Mouse (Mus musculus): ENCODE results near the gene Vhl.
"Not testable (repeated sequence)": the region's sequence is repeated elsewhere in the genome, so short reads cannot be mapped to it uniquely, and the experiment has no call there.

Vhl gene

GRCm38 (mm10) chr6:113661353-113662241 is 37.8 kb downstream of the Vhl start:
- no peak for DNase-seq (ENCODE audit: low read depth, low spot score)

DNA sequence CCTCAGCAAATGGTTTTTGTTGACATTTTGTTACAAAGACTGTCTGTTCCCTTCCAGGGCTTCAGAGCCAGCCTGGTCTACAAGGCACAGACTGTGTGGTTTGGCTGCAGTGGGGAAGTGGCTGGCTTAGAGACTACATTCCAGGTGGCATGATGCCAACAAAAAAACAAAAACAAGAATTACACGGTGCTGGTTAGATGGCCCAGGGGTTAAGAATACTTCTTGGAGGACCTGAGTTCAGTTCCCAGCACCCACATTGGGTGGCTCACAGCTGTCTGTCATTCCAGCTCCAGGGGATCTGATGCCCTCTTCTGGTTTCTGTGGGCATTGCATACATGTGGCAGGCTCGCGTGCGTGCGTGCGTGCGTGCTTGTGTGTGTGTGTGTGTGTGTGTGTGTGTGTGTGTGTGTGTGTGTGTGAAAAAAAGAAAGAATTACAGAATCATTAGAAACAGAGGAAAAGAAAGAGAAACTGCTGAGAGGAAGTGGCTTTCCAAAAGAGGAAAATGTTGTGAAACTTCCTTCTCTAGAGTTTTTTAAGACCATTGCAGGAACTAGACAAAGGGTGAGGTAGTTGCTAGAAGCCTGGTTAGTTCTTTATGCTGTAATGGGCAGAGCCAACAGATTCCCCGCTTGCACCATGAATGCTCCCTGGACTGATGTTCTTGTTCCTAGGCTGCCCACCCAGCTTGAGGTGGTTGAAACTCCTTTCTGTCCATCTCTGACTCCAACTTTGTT is 39.4 kb downstream of the Vhl start:
- DNase-seq (ENCODE audit: low read depth, low spot score), result no peak

- no peak for DNase-seq (ENCODE audit: low read depth, low spot score)
Observed at GRCm38 (mm10) chr6:113664305-113664704, 40.5 kb downstream of the Vhl start.

DNA sequence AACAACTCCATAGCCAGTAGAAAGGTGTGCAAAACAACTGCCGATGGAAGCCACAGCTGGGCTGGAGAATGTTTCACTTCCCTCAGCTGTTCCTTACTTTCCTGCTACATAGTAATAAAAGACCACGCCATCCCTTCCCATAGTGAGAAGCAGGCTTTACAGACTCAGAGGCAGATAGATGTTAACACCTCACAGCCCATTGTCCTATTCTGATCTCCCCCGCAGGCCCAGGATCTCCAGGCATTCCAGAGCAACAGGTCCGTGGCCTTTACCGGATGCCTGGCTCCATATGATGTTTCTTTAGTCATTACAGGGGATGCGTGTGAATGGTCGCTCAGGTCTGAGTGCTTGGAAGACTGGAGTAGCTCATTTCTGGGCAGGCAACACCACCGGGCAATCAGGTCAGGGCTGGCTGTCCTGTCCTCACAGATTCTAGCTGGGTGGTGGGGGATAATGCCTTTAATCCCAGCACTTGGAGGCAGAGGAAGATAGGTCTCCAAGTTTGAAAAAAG is 43.9 kb downstream of the Vhl start:
- no peak for DNase-seq (ENCODE audit: low read depth, low spot score)

DNA sequence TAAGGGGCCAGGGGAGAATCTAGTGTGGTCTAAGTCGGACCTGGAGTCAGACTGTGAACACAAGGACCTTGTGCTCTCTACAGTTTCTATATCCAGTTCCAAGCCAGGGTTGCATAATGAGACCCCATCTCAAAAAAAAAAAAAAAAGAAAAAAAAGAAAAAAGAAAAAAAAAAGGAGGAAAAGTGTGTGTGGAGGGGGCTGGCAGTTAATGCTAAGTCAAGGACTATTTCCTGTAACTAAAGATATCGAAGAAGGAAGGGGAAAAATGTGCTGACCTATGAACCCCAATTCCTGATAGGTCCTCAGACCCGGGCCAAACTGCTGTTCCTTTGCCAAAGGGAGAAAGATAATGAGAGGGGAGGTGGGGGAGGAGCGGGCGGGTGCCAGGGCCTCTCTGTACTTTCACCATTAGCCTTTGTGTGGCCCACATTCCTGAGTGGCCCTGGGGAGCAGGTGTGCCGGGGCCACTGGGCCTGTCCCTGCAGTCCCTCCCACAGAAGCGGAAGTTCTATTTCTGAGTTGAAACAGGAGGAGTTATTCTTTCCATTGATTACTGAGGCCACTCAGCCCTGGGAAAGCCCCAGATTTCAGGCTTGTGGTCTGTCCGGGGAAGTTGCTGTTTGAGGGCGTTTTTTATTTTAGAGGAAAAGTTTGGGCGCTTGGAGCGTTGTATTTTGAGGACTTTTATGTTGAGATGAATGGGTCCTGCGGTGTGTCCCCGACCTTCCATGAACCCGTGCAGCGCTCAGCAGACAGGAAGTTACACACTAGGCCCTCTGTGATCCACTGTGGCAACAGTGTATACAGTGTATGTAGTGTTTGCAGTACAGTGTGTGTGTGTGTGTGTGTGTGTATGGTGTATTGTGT is 44.8 kb downstream of the Vhl start:
- DNase-seq (ENCODE audit: low read depth, low spot score), result no peak

DNA sequence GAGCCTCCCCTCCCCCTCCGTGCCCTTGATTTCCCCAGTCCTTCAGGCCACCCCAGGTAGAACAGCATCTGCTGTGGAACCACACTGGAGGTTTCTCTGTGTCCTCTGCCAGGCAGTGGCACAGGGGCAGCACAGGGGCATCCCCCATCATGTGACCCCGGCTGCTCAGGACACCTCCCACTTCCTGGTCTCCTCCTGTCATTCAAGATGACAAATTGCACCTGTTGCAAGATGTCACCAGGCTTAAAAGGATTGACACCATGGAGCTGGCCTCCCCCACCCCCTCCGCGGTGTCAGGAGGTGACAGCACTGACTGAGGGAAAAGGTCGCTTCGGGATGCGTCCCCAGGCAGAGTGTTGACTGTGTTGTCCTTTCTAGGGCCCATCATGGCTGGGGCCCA is 46.1 kb downstream of the Vhl start:
- DNase-seq (ENCODE audit: low read depth, low spot score), result no peak

GRCm38 (mm10) chr6:113672029-113672428 is 48.3 kb downstream of the Vhl start:
- not testable (repeated sequence) for DNase-seq (ENCODE audit: low read depth, low spot score)

DNA sequence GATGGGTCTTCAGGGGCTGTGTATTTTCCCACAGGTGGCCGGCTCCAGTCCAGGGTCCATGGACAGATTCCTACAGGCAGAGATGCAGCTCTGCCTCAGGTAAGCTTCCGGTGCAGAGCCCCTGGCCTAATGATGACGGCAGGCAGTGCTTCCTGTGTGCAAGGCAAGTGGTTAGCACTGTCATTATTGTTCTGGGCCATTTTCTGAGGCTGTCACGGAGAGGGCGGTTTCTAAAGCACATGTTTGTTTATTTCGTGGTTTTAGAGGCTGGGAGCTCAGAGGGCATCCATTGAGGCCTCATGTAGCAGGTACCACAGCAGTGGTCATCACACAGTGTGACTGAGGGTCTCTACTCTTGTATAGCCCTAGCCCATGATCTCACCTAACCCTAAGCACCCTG is 49.2 kb downstream of the Vhl start:
- no peak for DNase-seq (ENCODE audit: low read depth, low spot score)

DNA sequence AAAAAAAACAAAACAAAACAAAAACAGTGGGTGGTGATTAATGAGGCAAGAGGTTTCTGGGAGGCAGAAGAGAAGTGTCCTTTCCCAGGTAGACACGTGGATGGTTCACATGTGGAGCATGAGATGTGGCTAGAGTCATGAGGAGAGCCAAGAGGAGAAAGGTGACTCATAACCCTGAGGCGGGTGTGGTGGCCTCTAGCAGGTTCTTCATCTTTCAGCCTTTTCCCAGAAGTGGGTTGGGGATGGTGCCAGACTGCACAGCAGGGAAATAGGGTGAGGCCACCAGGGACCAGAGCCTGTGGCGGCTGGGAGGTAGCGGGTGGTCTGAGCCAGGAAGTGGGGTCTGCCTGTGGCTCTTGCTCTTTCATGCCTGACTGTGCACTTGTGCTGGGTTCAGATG is 51.5 kb downstream of the Vhl start:
- DNase-seq (ENCODE audit: low read depth, low spot score), result no peak

DNA sequence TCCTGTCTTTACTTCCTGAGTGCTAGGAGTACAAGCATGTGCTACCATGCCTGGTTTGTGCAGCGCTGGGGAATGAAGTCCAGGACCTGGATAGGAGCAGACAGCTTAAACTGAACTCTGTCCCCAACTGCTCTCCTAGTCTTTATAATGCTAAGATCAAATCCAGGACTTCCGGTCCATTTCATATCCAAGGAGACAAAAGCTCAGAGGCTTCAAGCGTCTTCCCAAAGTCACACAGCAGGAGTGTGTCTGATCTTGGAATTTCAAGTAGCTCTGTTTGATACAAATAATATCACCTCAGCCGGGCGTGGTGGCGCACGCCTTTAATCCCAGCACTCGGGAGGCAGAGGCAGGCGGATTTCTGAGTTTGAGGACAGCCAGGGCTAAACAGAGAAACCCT is 52.2 kb downstream of the Vhl start:
- DNase-seq (ENCODE audit: low read depth, low spot score), result no peak

GRCm38 (mm10) chr6:113677070-113677734 is 53.4 kb downstream of the Vhl start:
- DNase-seq (ENCODE audit: low read depth, low spot score), result no peak

DNA sequence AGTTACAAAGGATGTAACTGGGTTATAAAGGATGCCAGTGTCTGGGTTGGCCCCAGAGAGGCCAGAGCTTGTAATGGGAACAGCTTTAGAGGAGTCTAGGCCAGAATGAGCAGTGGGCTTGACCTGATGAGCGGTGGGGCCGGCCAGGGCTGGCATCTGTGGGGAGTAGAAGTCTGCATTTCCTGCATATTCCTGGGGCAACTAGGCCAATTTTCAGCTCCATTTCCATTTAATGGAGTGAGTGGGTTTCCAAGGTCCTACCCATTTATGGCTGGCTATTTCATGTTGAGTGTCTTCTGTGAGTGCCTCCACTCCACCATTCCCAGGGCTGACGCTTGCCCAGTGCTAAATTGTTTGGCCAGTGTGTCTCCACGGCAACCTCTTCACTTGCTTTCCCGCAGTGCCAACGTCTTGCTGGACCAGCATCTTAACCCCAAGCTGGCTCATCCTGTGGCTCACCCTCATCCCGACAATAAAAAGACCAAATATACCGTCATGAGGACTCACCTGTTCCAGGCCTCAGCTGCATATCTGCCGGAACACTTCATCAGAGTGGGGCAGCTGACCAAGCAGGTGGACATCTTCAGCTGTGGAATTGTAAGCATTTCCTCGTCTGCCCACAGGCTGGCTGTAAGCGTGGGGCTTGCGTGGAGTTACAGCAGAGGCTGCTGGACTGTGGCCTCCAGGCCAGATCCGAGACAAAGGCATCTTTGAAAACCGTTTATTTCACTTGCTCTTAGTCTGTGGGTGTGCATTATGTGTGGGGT is 54.7 kb downstream of the Vhl start:
- DNase-seq (ENCODE audit: low read depth, low spot score), result no peak

- DNase-seq (ENCODE audit: low read depth, low spot score), result no peak
Observed at GRCm38 (mm10) chr6:113679993-113680566, 56.3 kb downstream of the Vhl start.
